ENCODE assay signal across 13 mouse cellular contexts in the genomic region with DNA sequence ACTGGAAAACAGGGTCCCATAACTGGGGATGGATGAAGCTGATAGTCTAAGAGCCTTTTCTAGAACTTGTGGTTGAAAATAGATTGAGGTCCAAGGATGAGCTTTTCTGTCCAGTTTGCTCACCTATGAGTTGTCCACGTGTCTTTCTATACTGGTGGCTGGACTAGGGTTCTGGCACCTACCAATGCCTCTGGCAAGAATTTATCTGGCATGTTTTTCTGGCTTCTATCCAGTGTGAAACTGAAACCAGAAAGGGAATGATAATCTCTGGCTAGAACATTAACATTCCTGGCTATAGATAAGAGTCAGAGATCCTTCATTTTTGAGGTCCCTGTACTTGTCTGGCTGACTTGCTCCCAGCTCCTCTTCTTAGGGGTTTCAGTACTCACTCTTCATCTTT.
"Had no signal": no experiment of that assay in that cellular context is flagged by ENCODE, and none has a peak within 500 bp of the region (broad histone marks: within the 10 kb centered on the region; RNA-seq: fewer than 3 reads in every experiment).

No protein-coding gene starts in this region.

- H3K9me3 ChIP-seq: kidney, embryonic 15.5 days; limb, embryonic 10.5 days; liver, embryonic 13.5 days; midbrain, embryonic 15.5 days; neural tube, embryonic 12.5 days; stomach, embryonic 15.5 days had no signal

- DNase-seq: kidney, adult 2 months; kidney, postnatal 14 days; liver, embryonic 13.5 days; liver, postnatal 0 days; lung, postnatal 36 days; right cerebral cortex, postnatal 14 days; thymus, adult 2 months; thymus, postnatal 25 days had no signal

- H3K9ac ChIP-seq: kidney, embryonic 15.5 days; liver, embryonic 13.5 days; liver, postnatal 0 days; midbrain, embryonic 15.5 days; neural tube, embryonic 12.5 days; stomach, embryonic 15.5 days had no signal

- H3K4me1 ChIP-seq: kidney, embryonic 15.5 days; liver, embryonic 13.5 days; midbrain, embryonic 15.5 days; neural tube, embryonic 12.5 days; stomach, embryonic 15.5 days had no signal

- ATAC-seq: liver, postnatal 0 days; midbrain, embryonic 15.5 days had no signal

- H3K4me2 ChIP-seq: kidney, embryonic 15.5 days; liver, embryonic 13.5 days; midbrain, embryonic 15.5 days; neural tube, embryonic 12.5 days; stomach, embryonic 15.5 days had no signal

- H3K4me3 ChIP-seq: kidney, embryonic 15.5 days; limb, embryonic 10.5 days; liver, embryonic 13.5 days; midbrain, embryonic 15.5 days; neural tube, embryonic 12.5 days; stomach, embryonic 15.5 days had no signal

- H3K27me3 ChIP-seq: kidney, embryonic 15.5 days; liver, embryonic 13.5 days; midbrain, embryonic 15.5 days; neural tube, embryonic 12.5 days; stomach, embryonic 15.5 days had no signal

- H3K36me3 ChIP-seq: kidney, embryonic 15.5 days; limb, embryonic 10.5 days; liver, embryonic 13.5 days; midbrain, embryonic 15.5 days; neural tube, embryonic 12.5 days; stomach, embryonic 15.5 days had no signal

- H3K27ac ChIP-seq: kidney, embryonic 15.5 days; limb, embryonic 10.5 days; liver, embryonic 13.5 days; midbrain, embryonic 15.5 days; neural tube, embryonic 12.5 days; stomach, embryonic 15.5 days had no signal
